Mouse (Mus musculus) heart, adult 10 weeks (tissue): ENCODE measurements around the gene Tmed3. TPM values are rescaled to one million over a fixed set of nuclear protein-coding genes. Genes with fewer than 3 reads are reported as not detected.

Experiments used
- polyA plus RNA-seq: library from polyadenylated mRNA; stranded (reverse); fragments of 350-450 nt; fragmentation: Illumina TruSeq; extraction: RNeasy Lipid Tissue Mini Kit (QIAGEN cat#74804); gene quantifications from one replicate; pipeline ENCODE4 v1.2.3, GENCODE M21; 2014; ENCODE audit warnings: low read depth, low replicate concordance

Gene Tmed3
- 46.7 TPM for polyA plus RNA-seq

DNA sequence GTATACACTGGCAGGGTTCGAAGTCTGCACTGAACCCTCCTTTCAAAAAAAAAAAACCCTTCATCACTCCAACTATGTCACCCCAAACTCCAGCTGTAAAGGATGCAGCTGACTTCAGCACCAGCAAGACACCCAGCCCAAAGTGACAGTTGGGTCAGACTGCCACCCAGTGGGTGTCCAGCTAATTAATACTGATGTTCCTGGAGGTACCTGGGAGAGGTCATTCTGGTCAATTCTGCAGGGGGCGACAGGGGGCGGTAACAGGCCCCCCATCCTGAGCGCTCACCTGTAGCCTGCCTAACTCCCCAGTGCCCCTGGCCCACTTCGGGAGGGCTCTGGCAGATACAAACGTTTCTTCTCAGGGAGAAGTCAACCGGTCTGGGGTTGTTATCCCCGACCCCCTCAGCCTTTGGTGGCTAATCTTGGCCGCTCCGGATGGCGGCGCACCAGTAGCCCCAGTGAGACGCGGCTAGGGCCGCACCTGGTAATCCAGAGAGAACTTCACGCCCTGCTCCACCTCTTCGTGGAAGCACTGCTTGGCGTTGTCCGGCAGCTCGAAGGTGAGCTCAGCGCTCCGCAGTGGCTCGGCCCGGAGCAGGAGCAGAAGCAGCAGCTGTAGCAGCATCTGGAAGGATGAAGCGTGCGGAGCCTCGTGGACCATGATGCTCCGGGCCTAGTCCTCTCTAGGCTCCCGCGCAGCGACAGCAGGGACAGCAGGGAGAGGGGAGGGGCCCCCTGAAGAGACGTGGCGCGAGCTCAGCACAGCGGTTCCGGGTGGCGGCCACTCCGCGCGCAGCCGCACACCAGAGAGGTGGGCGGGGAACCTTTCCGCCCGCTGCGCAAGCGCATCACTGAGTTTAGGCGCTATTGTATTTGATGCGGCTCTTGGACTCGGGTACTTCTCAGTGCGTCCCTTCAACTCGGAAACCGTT is at the start of gene Tmed3:
TSS of gene Tmed3 (minus strand) at position 804 of the 932 bp plus-strand sequence.

DNA sequence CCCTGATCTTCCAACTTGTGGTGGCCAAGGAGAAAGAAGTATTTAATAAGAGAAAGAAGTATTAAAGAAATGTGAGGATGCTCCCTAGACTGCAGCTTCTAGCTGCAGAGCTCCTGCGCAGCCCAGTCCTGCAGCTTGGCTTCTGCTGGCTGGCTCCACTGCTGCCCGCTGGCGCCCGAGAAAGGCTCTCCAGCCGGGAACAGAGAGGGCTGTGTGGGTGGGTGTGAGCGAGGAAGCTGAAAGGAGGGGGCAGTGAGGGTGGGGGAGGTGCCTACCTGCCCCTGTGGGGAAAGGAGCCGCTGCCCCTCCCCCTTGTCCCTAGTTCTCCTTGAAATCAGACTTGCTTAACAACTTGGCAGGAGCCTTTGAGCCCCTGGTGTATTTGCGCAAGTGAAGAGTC is 33.4 kb upstream of the Tmed3 start, which contains the start of gene Ankrd34c:
TSS of gene Ankrd34c (minus strand) at position 181 of the 400 bp plus-strand sequence.

Other genes starting within 250 kb of the Tmed3 start
- not detected for gene Minar1, start 81.9 kb downstream of the Tmed3 start, polyA plus RNA-seq
- not detected for gene Ankrd34c, start 33.4 kb upstream of the Tmed3 start, polyA plus RNA-seq
- not detected for gene Rasgrf1, start 204.8 kb upstream of the Tmed3 start, polyA plus RNA-seq